Mouse (Mus musculus) embryonic facial prominence, embryonic 10.5 days (tissue): ENCODE results near the gene Aurkc. TPM values are rescaled to one million over a fixed set of nuclear protein-coding genes. Genes with fewer than 3 reads are reported as not detected.
"Not testable (repeated sequence)": the region's sequence is repeated elsewhere in the genome, so short reads cannot be mapped to it uniquely, and the experiment has no call there.

ENCODE experiments used
- DNase-seq: peaks from one replicate; pipeline ENCODE4 v3.0.0-alpha.2; 2017; ENCODE audit warnings: low spot score
- H3K27ac ChIP-seq: fragments of 300-500 bp; sonication (generic); replicated peaks from 2 replicates; pipeline ENCODE4 v1.5.1; 2016; ENCODE audit warnings: mild to moderate bottlenecking
- H3K27me3 ChIP-seq: fragments of 300-500 bp; sonication (generic); replicated peaks from 2 replicates; pipeline ENCODE4 v1.6.1; 2016; ENCODE audit warnings: low read depth, mild to moderate bottlenecking; ENCODE audit not compliant: poor library complexity, severe bottlenecking
- H3K36me3 ChIP-seq: fragments of 300-500 bp; sonication (generic); replicated peaks from 2 replicates; pipeline ENCODE4 v1.6.1; 2016; ENCODE audit warnings: mild to moderate bottlenecking, moderate library complexity
- H3K4me1 ChIP-seq: fragments of 300-500 bp; sonication (generic); 2 replicates; pipeline ENCODE4 v1.6.1; 2016
- H3K4me3 ChIP-seq: fragments of 300-500 bp; sonication (generic); 2 replicates; pipeline ENCODE4 v1.5.1; 2016; ENCODE audit warnings: mild to moderate bottlenecking, moderate library complexity
- H3K9me3 ChIP-seq: fragments of 300-500 bp; sonication (generic); 2 replicates; pipeline ENCODE4 v1.6.1; 2016; ENCODE audit warnings: mild to moderate bottlenecking
- WGBS: fragments of 180-500 bp; shearing (Covaris S2); methylation state at CpG from one replicate; pipeline ENCODE4 v1.1.7; 2016; 5-methylcytosine and 5-hydroxymethylcytosine counted together
- polyA plus RNA-seq: library from polyadenylated mRNA; unstranded; fragments of >200 nt; fragmentation: Nextera tagmentation; extraction: Ambion mirVana; gene quantifications from 2 replicates; pipeline ENCODE4 v1.2.1, GENCODE M21; 2016

The Aurkc gene
- polyA plus RNA-seq = not detected in 2 replicates

- not testable (repeated sequence) for H3K36me3 ChIP-seq, H3K27me3 ChIP-seq, DNase-seq, H3K4me3 ChIP-seq, H3K9me3 ChIP-seq, H3K27ac ChIP-seq, H3K4me1 ChIP-seq
- WGBS = 81% methylated on average over 11 of the region's 11 CpGs
Measured at GRCm38 (mm10) chr7:6995251-6995650, at the start of gene Aurkc. TSS of gene Aurkc (plus strand) at chr7:6995300.

- not testable (repeated sequence) for H3K4me3 ChIP-seq, H3K27me3 ChIP-seq, DNase-seq, H3K4me1 ChIP-seq, H3K9me3 ChIP-seq, H3K27ac ChIP-seq, H3K36me3 ChIP-seq
- WGBS = 92% methylated on average over 20 of the region's 20 CpGs
Measured at GRCm38 (mm10) chr7:6948061-6948460, 47.0 kb upstream of the Aurkc start.

GRCm38 (mm10) chr7:6956576-6956975 is 38.5 kb upstream of the Aurkc start:
- no peak for DNase-seq
- H3K4me3 ChIP-seq = no peak overlapping the region
- 89% methylated on average over 4 of the region's 4 CpGs for WGBS
- no peak overlapping the region for H3K27ac ChIP-seq
- H3K27me3 ChIP-seq = no peaks in the 10 kb centered on the region
- peaks cover 11% of the 10 kb centered on the region; the same call in 1 of the 2 replicates for H3K9me3 ChIP-seq
- no peaks in the 10 kb centered on the region for H3K36me3 ChIP-seq
- no peaks in the 10 kb centered on the region for H3K4me1 ChIP-seq

- WGBS = 84% methylated on average over 1 of the region's 1 CpGs
- no peaks in the 10 kb centered on the region for H3K36me3 ChIP-seq
- no peaks in the 10 kb centered on the region for H3K4me1 ChIP-seq
- DNase-seq = no peak
- H3K27me3 ChIP-seq = no peaks in the 10 kb centered on the region
- H3K27ac ChIP-seq = no peak overlapping the region
- H3K9me3 ChIP-seq = peaks cover 8% of the 10 kb centered on the region; the same call in 1 of the 2 replicates
- no peak overlapping the region for H3K4me3 ChIP-seq
Measured at GRCm38 (mm10) chr7:6958574-6958973, 36.5 kb upstream of the Aurkc start.

GRCm38 (mm10) chr7:6973566-6973965 is 21.5 kb upstream of the Aurkc start:
- Histone ChIP-seq H3K4me1 (no peaks in the 10 kb centered on the region), H3K9me3 (peaks cover 20% of the 10 kb centered on the region), H3K27me3 (no peaks in the 10 kb centered on the region), H3K4me3 (no peak overlapping the region), H3K27ac (no peak overlapping the region), H3K36me3 (no peaks in the 10 kb centered on the region)
- no peak for DNase-seq
- WGBS = 92% methylated on average over 1 of the region's 1 CpGs

GRCm38 (mm10) chr7:6976890-6977289 is 18.2 kb upstream of the Aurkc start:
- no peak for DNase-seq
- no peaks in the 10 kb centered on the region for H3K4me1 ChIP-seq
- no peaks in the 10 kb centered on the region for H3K36me3 ChIP-seq
- H3K27me3 ChIP-seq = no peaks in the 10 kb centered on the region
- H3K9me3 ChIP-seq = peaks cover 21% of the 10 kb centered on the region
- no peak overlapping the region for H3K27ac ChIP-seq
- H3K4me3 ChIP-seq = no peak overlapping the region
- WGBS = 92% methylated on average over 19 of the region's 19 CpGs

- H3K4me3 ChIP-seq, H3K36me3 ChIP-seq, H3K27ac ChIP-seq, H3K4me1 ChIP-seq, DNase-seq, H3K27me3 ChIP-seq, H3K9me3 ChIP-seq: not testable (repeated sequence)
- 58% methylated on average over 3 of the region's 3 CpGs for WGBS
Measured at GRCm38 (mm10) chr7:6998914-6999313, 3.8 kb downstream of the Aurkc start.

- not testable (repeated sequence) for H3K27ac ChIP-seq, H3K27me3 ChIP-seq, H3K4me1 ChIP-seq, DNase-seq, H3K4me3 ChIP-seq, H3K9me3 ChIP-seq, H3K36me3 ChIP-seq
- WGBS = 79% methylated on average over 5 of the region's 5 CpGs
Measured at GRCm38 (mm10) chr7:7005441-7005840, 10.3 kb downstream of the Aurkc start.

- no peak overlapping the region for H3K27ac ChIP-seq
- no peak for DNase-seq
- H3K4me3 ChIP-seq = no peak overlapping the region
- peaks cover 42% of the 10 kb centered on the region for H3K9me3 ChIP-seq
- no peaks in the 10 kb centered on the region for H3K4me1 ChIP-seq
- no peaks in the 10 kb centered on the region for H3K27me3 ChIP-seq
- H3K36me3 ChIP-seq = no peaks in the 10 kb centered on the region
Measured at GRCm38 (mm10) chr7:7027445-7027844, 32.3 kb downstream of the Aurkc start.

GRCm38 (mm10) chr7:7049659-7050320 is 54.7 kb downstream of the Aurkc start:
- 52% methylated on average over 7 of the region's 7 CpGs for WGBS
- not testable (repeated sequence) for H3K9me3 ChIP-seq, H3K36me3 ChIP-seq, H3K27me3 ChIP-seq, H3K27ac ChIP-seq, H3K4me1 ChIP-seq, H3K4me3 ChIP-seq
- DNase-seq = peak; percentile 10

Other genes with a start within 250 kb of the Aurkc start
- gene Zfp954, start 126.2 kb downstream of the Aurkc start, polyA plus RNA-seq = 14.1 and 14.7 TPM in 2 replicates
- gene Zfp773, start 141.5 kb downstream of the Aurkc start, polyA plus RNA-seq = 3.6 and 4.1 TPM in 2 replicates
- 3.4 and 3.7 TPM in 2 replicates for gene Zfp418, start 176.0 kb downstream of the Aurkc start, polyA plus RNA-seq
- gene Zfp772, start 214.7 kb downstream of the Aurkc start, polyA plus RNA-seq = 9.5 and 9.8 TPM in 2 replicates